Mouse (Mus musculus) c-Kit-negative CD71-positive TER-119-positive erythroid progenitor cells, embryonic 14.5 days (primary cell): Measurements from ENCODE around the gene Lrrc61.
A peak's percentile ranks its signal among the peaks of the same experiment; 100 is the strongest.
"Not testable (repeated sequence)": the region's sequence is repeated elsewhere in the genome, so short reads cannot be mapped to it uniquely, and the experiment has no call there.

Experiments
- DNase-seq: peaks from one replicate; pipeline ENCODE4 v3.0.0-alpha.2; 2013; ENCODE audit warnings: low read depth, low spot score

The Lrrc61 gene

DNA sequence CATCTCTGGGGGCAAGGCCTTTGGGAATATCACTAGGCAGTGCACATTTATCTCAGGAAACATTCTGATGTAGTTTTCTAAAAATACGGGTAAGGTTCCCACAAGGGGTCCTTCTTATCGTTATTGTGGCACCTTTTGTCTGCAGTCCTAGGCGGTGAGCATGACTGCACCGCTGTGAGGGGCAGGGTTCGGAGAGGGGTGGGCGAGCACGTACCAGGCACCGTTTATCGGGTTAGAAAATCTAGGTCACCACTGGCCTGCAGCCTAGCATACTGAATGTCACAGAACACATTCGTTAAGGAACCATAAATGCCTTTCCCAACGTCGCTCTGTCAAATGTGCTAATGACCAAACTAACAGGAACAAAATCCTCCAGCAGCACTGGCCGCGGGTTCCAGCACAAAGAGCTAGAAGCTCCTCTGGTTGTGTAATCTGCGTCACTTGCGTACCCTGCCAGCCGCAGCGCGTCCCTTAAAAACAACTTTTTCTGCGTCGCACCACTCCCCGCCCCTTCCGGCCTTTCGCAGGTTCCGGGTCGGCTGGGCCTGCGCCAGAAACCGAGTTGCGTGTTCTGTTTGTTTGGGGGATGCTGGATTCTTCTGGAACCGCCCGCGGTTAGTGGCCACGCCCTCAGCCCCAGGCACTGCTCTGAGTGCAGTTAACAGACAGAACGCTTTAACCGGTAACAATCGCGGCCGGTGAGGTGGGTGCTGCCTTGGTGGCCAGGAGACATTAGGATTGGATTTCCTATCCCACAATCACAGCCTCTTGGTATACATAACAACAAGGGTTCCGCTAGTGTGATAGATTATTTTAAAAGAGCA lies at the start of gene Lrrc61:
Gene Lrrc61, plus strand, starts transcription at position 517 of the 824 bp plus-strand sequence.
- DNase-seq, result no peak

DNA sequence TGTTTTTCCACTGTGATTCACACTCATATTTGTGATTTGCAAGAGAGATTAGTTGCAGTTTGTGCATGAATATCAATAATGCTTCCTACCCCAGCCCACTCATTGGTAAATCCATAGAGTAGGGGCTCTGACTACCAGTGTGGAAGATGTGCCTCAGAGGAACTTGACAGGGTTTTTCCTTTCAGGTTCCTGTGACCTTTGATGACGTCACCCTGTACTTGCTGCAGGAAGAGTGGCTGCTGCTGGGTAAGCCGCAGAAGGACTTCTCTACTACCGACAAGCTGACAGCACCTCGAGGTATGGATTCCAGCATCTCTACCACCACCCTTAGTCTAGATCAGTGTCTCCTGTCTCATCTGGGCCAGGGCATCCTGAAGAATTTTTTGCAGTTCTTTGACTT lies 46.5 kb upstream of the Lrrc61 start:
- DNase-seq, result no peak

DNA sequence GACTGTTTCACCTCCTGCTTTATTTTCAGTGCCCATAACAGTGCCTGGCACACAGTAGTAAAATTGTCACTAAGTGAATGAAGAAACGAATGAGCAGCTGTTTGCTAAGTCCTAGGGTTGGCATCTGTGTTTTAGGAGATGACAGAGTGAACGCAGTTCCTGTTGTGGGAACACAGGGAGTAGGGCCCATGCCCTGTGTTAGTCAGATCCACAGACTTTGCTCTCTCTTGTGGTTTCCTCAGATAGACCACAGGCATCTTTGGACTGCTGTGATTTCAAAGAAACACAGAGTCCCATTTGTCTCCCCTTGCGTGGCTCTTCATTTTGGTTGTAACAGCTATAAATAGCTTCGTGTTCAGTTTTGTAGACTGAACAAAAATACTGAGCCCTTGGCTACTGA lies 44.2 kb upstream of the Lrrc61 start:
- DNase-seq, result no peak

DNA sequence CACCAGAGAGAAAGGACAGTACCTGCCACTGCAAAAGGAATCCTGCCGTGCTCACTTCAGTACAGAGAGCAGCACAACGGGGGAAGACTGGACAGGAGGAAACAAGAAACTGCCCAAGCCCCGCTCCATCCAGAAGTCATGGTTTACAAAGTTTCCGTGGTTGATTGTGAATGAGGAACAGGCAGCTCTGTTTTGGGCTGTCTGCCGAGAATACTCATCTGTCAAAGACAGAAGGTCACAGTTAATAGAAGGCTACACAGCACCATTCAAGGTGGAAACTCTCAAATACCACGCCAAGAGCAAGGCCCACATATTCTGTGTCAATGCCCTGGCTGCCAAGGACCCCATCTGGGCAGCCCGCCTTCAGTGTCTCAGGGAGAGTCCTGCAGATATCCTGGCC lies 42.7 kb upstream of the Lrrc61 start:
- DNase-seq, result no peak

DNA sequence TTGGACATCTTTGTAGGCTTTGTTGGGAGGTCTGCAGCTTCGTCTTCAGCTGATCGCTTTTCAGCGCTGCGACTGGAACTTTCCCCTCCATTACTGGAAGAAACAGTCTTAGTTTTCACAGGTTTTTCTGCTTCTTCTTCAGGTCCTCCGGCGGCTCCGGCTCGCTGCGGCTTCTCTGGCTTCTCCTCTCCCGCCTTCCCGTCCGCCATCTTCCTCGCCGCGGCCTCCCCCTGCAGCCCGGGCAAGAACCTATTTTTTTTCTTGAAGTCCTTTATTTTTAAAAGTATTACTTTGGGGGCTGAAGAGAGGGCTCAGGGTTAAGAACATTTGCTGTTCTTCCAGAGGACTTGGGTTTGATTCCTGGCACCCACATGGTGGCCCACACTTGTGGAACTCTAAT lies 29.7 kb upstream of the Lrrc61 start:
- not testable (repeated sequence) for DNase-seq

DNA sequence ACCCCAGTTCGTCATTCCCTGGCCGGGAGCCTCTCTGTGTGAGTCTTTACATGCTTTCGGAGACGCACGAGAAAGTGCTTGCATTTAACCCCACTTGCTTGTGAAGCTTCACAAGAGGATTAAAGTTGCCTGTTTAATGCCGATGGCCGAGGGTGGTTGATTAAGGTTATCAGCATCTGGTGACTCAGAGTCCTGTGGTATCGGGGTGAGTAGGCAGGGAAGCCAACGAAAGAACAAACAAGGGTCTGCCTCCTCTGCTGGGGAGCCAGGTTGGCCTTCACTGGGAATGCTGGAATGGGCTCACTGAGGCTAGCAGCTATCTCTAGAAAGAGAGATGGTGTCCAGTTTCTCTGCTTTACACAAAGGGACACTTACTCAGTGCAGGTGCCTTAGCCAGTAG lies 26.7 kb upstream of the Lrrc61 start:
- DNase-seq, result no peak

DNA sequence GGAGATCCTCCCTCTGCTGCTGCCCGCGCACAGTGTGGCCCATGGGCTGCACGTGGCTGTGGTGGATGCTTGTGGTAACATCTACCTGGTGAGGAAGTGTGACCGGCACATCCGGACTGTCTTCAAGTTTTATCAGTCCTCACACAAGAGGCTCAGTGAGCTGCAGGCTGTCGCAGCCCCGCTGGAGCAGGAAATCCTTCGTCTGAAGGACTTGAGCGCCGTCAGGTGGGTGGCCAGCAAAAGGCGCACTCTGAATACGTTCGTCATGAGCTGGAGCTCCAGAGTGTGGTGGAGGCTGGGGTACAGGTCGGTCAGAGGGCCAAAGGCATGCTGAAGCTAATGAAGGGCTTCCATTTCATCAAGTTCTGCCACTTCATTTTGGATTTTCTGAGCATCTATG lies 25.3 kb upstream of the Lrrc61 start:
- DNase-seq, result no peak

DNA sequence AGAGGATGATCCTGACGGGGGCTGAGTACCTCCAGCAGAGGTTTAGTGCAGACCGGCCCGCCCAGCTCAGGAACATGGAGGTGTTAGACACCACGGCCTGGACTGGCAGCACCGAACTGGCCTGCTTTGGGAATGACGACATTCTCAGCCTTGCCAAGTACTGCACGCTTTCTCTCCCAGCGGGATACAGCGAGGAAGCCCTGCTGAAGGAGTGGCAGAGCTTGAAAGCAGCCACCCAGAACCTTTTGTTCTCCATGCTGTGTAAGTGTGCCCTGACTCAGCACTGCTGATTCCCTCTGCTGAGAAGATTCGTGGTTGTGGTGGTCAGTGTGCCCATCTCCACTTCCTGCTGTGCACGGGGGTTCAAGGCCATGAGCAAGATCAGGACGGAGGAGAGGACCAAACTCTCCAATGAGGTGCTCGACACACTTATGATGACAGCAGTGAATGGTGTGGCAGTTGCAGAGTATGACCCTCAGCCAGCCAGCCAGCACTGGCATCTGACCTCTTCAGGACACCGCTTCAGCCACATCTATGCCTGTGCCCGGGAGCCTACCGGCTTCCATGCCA lies 24.6 kb upstream of the Lrrc61 start:
- DNase-seq, result no peak

DNA sequence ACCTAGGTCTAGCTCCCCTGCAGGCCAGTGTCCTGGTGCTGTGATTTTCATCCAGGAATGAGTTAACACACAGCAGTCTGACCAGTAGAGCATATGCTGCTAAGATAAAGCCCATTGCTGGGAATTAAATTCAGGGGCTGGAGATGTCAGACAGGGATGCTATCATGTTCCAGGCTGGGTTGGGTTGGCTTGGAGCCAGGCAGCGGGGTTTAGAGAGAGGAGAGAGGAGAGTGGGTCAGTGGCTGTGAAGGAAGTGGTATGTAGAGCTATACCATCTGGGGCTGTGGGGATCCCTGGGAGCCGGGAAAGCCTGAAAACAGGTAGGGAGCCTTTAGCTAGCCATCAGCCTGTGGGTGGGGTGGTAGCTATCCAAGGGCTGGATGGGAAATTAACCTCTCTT lies 23.7 kb upstream of the Lrrc61 start:
- DNase-seq, result no peak

DNA sequence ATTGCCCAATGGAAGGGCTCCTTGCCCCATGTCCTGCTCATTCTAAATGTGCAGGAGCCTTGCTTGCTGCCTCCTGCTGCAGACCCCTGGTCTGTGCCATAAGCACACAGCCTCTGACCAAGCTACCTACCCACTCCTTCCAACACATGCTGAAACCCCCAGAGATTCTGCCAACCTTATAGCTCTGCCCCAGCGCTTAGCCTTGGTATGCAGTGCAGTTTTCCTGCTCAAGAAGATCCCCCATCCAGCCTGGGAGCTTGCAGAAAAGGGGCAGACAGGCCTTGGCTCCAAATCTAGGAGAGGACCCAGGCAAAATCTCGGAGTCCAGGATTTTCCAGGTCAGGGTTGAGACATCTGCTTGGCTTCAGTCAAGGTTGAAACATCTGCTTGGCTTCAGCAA lies 21.1 kb upstream of the Lrrc61 start:
- no peak for DNase-seq

DNA sequence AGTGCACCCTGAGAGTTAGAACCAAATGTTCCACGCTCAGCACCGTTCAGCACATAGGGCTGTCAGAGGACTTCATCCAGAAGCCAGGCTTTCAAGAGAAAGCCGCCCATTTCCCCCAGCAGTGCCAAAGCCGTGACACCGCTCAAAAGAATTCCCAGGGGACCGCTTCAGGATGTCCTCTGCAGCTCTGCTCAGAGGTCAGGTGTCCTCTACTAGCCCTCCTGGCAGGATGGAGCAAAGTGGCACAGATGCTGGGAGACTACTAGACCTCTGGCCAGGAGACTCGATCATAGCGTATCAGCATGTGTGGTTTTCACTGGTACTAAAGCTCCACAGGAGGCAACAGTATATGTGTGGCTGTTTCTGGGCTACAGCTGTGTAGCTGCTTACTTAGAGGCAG lies 19.7 kb upstream of the Lrrc61 start:
- DNase-seq, result no peak

DNA sequence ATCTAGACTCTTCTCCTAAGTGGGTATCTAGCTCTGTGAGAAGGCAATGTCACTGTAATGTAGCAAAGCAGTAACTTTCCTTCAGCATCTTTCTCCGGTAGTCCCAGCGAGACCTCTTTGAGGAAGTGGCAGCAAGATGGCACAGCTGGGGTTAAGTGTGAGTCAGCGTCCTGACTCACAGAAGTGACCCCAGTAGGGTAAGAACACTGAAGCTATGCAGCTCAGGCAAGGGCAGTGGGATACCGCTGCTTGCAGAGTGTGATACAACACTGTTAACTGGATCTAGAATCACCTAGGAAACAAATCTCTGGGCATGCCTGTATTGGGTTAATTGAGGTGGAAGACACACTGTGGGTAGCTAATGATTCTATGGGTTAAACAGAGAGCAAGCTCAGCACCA lies 18.5 kb upstream of the Lrrc61 start:
- DNase-seq, result no peak

DNA sequence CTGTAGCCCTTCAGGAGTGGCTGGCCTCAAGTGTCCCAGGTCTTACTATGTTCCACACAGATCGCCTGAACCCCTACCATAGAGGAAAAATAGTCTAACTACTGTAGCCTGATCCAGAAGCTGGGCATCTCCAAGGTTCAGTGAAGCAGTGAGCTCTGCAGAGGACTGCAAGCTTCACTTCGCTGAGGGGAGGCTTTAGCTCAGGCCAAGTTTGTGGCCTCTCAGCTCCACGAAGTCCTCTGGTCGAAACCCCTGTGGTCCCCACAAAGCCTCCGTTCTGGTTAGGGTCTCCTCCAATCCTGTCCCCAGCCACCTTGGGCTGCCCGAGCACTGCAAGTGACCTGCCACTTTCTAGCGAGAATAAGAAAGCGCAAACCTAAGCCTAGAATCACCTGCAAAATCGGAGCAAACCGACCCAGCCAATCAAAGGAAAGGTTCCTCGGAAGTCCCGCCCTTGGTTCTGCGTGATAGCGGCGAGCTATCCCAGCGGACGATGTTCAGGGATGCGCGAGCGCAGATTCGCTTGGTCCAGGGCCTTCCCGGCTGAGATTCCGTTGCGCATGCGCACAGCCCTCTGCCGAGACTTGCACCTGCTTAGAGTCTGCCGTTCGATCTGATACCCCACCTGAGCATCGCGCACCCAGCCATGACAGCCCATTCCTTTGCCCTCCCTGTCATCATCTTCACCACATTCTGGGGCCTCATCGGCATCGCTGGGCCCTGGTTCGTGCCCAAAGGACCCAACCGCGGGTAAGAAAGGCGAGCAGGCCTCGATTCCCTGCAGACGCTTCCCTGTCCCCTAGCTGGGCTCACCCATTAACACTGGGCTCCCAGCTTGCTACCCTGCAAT lies 17.3 kb upstream of the Lrrc61 start, which contains the start of gene Atp6v0e2:
Gene Atp6v0e2, plus strand, starts transcription at position 511 of the 850 bp plus-strand sequence.
- DNase-seq, result no peak

DNA sequence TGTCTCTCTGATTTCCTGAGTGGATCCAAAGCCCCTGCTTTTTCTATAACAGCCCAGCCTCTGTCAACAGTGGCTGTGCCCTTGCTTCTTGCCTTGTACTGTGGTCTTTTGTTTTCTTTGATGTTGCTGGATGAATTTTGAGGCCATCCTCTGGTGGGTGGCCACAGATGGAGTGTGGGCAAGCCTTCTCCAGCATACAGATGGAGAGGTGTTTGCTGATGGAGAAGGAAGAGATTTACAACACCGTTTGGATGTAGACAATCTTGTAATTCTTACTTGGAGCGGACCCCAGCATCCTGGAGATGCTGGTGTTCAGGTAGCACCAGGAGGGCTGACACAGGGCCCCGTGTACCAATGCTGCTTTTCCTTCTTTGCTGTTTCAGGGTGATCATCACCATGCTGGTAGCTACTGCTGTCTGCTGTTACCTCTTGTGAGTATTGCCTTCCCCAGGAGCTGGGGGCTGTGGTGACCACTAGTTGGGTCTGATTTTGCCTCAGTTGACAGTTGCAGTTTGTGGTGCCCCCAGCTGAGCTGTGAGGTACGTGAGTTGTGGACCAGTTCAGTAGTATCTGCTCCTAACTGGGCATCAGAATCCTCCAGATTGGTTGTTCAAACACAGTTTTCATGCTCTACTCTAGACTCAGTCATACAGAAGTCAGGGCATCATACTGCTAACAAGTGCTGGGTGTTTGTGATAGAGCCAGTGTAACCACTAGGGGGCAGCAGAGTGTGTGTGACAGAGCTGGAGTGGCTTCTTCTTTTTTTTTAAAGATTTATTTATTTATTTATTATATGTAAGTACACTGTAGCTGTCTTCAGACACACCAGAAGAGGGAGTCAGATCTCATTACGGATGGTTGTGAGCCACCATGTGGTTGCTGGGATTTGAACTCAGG lies 15.5 kb upstream of the Lrrc61 start:
- DNase-seq, result peak; percentile 32

DNA sequence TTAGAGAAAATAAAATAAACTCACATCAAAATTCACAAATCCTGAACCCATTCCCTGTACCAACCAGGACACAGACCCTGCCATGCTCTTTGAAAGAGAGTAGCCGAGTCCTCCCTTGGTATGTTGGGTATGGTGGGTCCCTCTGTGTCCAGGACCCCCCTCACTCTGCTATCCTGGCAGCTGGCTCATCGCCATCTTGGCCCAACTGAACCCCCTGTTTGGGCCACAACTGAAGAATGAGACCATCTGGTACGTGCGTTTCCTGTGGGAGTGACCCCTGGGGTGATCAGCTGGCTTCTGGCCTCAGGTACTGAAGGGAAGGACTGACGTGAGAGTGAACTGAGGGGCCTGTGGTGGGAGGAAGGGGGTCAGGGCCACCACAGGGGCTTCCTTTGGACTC lies 14.7 kb upstream of the Lrrc61 start:
- DNase-seq, result no peak

DNA sequence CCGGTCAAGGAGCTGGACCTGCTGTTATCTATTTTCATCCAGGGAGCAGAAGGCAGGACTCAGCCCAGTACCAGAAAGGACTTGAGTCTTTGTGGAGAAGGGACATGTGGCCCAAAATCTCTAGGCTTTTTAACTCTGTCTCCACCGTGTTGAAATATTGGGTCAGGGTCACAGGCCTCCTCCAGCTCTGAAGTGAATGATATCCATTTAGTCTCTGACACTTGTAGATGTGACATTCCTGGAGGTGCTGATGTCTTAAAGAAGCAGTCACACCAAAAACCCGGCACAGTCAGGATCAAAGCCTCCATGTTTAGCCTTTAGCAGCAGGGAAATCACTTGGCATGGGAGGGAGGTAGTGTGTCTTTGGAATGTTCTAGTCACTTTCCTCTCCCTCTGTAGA lies 13.9 kb upstream of the Lrrc61 start:
- DNase-seq, result no peak

DNA sequence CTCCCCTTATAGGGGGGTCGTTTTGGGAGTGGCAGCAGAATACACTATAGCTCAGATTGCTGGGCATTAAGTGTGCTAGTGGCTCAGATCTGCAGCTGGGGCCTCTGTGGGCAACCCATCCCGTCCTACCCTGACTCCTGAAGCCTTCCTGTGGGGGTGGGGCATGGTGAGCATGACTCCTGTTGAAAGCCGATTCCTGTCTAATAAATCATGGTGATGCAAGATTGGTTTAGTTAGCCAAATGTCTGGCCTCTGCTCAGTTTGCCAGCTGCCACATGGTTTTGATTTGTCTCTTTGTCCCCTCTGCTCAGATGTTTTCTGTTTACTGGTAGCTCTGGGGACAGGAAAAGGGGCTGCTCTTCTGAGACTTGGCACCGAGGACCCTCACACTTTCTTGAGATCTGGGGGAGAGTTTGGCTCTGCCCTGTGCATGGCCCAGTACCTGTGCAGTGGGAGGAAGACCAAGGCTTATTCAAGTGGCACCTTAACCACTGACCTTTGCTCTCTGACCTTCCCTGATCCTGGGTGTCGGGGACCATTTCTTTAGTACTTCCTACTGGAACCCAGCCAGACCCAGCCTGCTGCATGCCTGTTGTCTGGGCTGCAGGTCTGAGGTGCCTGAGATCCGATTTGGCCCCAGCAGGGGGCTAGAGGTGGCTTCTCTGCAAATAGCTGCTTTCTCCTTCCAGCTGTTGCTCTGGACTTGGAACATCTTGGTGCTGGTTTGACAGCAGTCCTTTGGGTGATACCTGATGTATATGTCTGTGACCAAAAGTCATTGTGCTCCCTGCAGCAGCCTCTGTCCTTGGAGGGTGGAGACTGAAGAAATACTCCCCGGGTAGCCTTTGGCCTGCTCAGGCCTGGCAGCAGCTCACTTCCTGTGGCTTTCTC lies 12.8 kb upstream of the Lrrc61 start:
- no peak for DNase-seq

DNA sequence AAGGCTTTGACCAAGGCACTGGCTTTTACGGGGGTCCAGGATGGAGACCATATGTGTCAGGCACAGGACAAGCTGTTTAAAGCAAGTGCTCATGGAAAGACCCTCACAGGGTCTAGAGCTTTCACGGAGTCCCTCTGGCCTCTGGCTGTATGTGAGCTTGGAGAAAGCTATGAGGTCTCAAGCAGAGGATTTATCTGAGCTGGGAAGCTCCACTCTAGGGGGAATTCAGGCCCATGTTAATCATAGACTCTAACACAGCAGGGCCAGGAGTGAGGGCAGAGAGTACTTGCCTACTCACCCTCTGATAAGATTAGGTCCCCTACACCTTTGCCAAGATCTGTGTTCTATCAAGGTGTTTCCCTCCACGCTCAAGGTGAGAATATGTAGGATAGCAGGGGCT lies 12.0 kb upstream of the Lrrc61 start:
- DNase-seq, result no peak

DNA sequence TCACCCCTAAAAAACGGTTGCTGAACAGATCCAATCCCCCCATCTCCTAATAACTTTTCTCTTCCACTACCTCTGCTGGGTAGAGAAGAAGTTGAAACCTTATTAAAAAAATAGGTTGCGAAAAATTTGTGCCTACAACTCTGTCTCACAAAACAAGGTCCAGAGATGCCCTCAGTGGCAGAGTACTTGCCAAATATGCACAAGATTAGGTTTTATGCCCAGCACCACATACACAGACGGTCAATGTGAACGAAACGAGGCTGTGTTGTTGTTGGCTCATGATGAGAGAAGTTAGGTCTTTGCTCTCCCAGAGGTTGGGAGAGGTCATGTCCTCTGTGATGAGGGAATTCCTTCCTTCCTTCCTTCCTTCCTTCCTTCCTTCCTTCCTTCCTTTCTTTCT lies 9.3 kb upstream of the Lrrc61 start:
- DNase-seq, result no peak

DNA sequence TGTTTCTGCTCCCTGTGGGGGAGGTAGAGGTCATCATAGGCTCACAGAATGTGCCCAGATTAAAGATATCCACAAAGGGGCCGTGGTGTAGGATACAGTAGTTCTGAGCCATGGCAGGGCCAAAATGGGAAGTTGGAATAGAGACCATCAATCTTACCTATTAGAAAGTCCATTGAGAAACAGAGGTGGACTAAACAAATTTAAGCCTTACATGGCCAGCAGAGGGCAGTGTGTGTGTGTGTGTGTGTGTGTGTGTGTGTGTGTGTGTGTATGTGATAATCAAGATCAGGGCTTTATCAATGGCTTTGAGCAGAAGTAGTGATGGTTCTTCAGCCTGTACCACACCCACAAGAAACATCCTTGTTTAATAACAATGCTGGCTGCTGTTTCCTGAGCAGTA lies 8.3 kb upstream of the Lrrc61 start:
- no peak for DNase-seq

DNA sequence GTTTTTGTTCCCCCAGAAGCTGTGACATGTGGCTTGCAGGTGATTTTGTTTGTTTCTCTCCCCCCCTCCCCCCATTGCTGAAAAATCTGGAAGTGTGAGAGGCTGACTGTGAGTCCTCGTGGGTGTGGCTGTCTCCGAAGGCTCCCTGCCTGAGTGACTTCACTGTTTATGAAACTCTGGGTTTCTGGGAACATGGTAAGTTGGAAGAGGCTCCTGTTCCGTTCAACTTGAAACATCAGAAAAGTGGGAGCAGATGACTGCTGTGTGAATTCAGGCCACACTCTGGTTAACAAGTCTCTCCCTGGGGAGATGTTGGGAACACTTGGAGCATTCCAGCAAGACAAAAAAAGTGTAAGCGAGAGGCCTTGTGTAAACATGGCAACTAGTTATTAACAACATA lies 7.7 kb upstream of the Lrrc61 start:
- DNase-seq, result no peak
